8 mouse cellular contexts compared by ENCODE assay signal in genomic region chr17:25469798-25470197, GRCm38 (mm10). TPM values are rescaled to one million over a fixed set of nuclear protein-coding genes. Genes with fewer than 3 reads are reported as not detected.
A peak's percentile ranks its signal among the peaks of the same experiment; 100 is the strongest.
DNase-seq lines count a peak whose midpoint lies in the region; ATAC-seq and TF ChIP-seq lines count a peak whose summit lies in the region.

No protein-coding gene starts in this region.

- DNase-seq in A20 (ENCODE audit: low read depth, low spot score) (peak; percentile 72), R1 (ENCODE audit: low read depth, low spot score) (peak; percentile 52)
- DNase-seq in embryo, embryonic 11.5 days (ENCODE audit: low read depth, low spot score) = peak; percentile 56
- DNase-seq in kidney, postnatal 25 days = peak; percentile 50 to 74
- peak; percentile 88 for DNase-seq in lung, embryonic 14.5 days
- DNase-seq in retina, postnatal 1 day = peak; percentile 88
- DNase-seq in natural killer cell, adult 2 months (ENCODE audit: low spot score in 2 of 2) = no peak

- no peak overlapping the region for H3K4me3 ChIP-seq in heart, embryonic 14.5 days (ENCODE audit: control insufficient read depth in 1 of 2, insufficient read depth in 1 of 2, low read depth in 1 of 2, low read length in 2 of 2)
- no peak overlapping the region for H3K4me3 ChIP-seq in lung, embryonic 14.5 days (ENCODE audit: low read depth, low read length)

- H3K36me3 ChIP-seq in heart, embryonic 14.5 days (ENCODE audit: control insufficient read depth, insufficient read depth, low read length) = no peaks in the 10 kb centered on the region
- H3K36me3 ChIP-seq in lung, embryonic 14.5 days (ENCODE audit: insufficient read depth) = no peaks in the 10 kb centered on the region

- H3K27ac ChIP-seq in heart, embryonic 14.5 days (replicated peaks in 1 of 2; ENCODE audit: control insufficient read depth in 1 of 2, insufficient read depth in 1 of 2, low read depth in 2 of 2, low read length in 2 of 2) = no peak overlapping the region
- H3K27ac ChIP-seq in lung, embryonic 14.5 days (ENCODE audit: low read depth) = no peak overlapping the region

- peaks cover 5% of the 10 kb centered on the region; the same call in 1 of the 2 replicates for H3K27me3 ChIP-seq in heart, embryonic 14.5 days (ENCODE audit: control insufficient read depth, insufficient read depth, low read length)
- peaks cover 9% of the 10 kb centered on the region for H3K27me3 ChIP-seq in lung, embryonic 14.5 days (ENCODE audit: insufficient read depth, low read length)

- no peaks in the 10 kb centered on the region for H3K9me3 ChIP-seq in heart, embryonic 14.5 days (ENCODE audit: control insufficient read depth, low read length)
- H3K9me3 ChIP-seq in lung, embryonic 14.5 days (ENCODE audit: low read depth, low read length) = no peaks in the 10 kb centered on the region

- ATAC-seq in heart, embryonic 14.5 days (ENCODE audit: insufficient number of reproducible peaks, insufficient read depth, low FRiP score, low read depth) = 0 out of 2 replicates have a peak, but pooled peaks have one; percentile 1
- no peak for ATAC-seq in lung, embryonic 14.5 days (ENCODE audit: insufficient read depth)

- H3K9ac ChIP-seq in heart, embryonic 14.5 days (ENCODE audit: low read length) = no peak overlapping the region
- H3K9ac ChIP-seq in lung, embryonic 14.5 days = no peak overlapping the region

- peaks cover 32 to 46% of the 10 kb centered on the region in 2 experiments for H3K4me1 ChIP-seq in heart, embryonic 14.5 days (ENCODE audit: control insufficient read depth in 2 of 2, insufficient read depth in 2 of 2, low read length in 2 of 2)
- H3K4me1 ChIP-seq in lung, embryonic 14.5 days (ENCODE audit: insufficient read depth) = no peaks in the 10 kb centered on the region

- TF ChIP-seq CTCF in lung, embryonic 14.5 days (IDR thresholded peaks at IDR 0.05; ENCODE audit: low read depth) = peak; percentile 87

- 24% methylated on average over 8 of the region's 8 CpGs for WGBS in heart, embryonic 14.5 days
- WGBS in lung, embryonic 14.5 days = 27% methylated on average over 8 of the region's 8 CpGs

- no peak overlapping the region for H3K4me2 ChIP-seq in heart, embryonic 14.5 days (ENCODE audit: low read length)
- H3K4me2 ChIP-seq in lung, embryonic 14.5 days = no peak overlapping the region

RNA-seq across cellular contexts. Expression of gene Tekt4, which starts 15.4 kb away (rescaled TPM):
- 0.47 and 0.55 TPM in 2 replicates for polyA plus RNA-seq in heart, embryonic 14.5 days (2014; fragmentation: Nextera tagmentation; extraction: Ambion mirVana)
- 0.18 and 0.20 TPM in 2 replicates for polyA plus RNA-seq in lung, embryonic 14.5 days (2014; fragmentation: Nextera tagmentation; extraction: Ambion mirVana)

RNA-seq across cellular contexts. Expression of gene Sstr5, which starts 27.3 kb away (rescaled TPM):
- polyA plus RNA-seq in heart, embryonic 14.5 days (2014; fragmentation: Nextera tagmentation; extraction: Ambion mirVana) = 0.16 and 0.18 TPM in 2 replicates
- polyA plus RNA-seq in lung, embryonic 14.5 days (2014; fragmentation: Nextera tagmentation; extraction: Ambion mirVana) = 0.15 TPM in 1 of 2 replicates, not detected in the other

RNA-seq across cellular contexts. Expression of gene Cacna1h, which starts 36.2 kb away (rescaled TPM):
- 8.8 and 9.9 TPM in 2 replicates for polyA plus RNA-seq in heart, embryonic 14.5 days (2014; fragmentation: Nextera tagmentation; extraction: Ambion mirVana)
- polyA plus RNA-seq in lung, embryonic 14.5 days (2014; fragmentation: Nextera tagmentation; extraction: Ambion mirVana) = 3.6 and 4.4 TPM in 2 replicates

Comparison
In these comparisons a context has a peak if more than half of its experiments do, and no peak if none do; other contexts are left out.
1. DNase-seq: peak in A20 (single experiment), R1 (single experiment), embryo, embryonic 11.5 days (single experiment), kidney, postnatal 25 days (2 of 2), lung, embryonic 14.5 days (single experiment) and retina, postnatal 1 day (single experiment); none in natural killer cell, adult 2 months (0 of 2).